Mouse (Mus musculus) lung, embryonic 16.5 days (tissue): ENCODE results near the gene Ecm2. TPM values are rescaled to one million over a fixed set of nuclear protein-coding genes. Genes with fewer than 3 reads are reported as not detected.
A peak's percentile ranks its signal among the peaks of the same experiment; 100 is the strongest.

Experiments used
- ATAC-seq: fragments of 200-750 bp; cut with Nextera tagmentation; 2 replicates; pipeline ENCODE4 v1.8.0; 2017; ENCODE audit warnings: low read depth, mild to moderate bottlenecking, moderate library complexity
- H3K27ac ChIP-seq: fragments of 300-500 bp; sonication (generic); 2 replicates; pipeline ENCODE4 v1.5.1; 2014; ENCODE audit warnings: mild to moderate bottlenecking, control low read depth, low read length
- H3K27me3 ChIP-seq: fragments of 300-500 bp; sonication (generic); 2 replicates; pipeline ENCODE4 v1.6.1; 2014; ENCODE audit warnings: low read depth, low read length, mixed read lengths; ENCODE audit not compliant: control insufficient read depth, insufficient read depth
- H3K36me3 ChIP-seq: fragments of 300-500 bp; sonication (generic); 2 replicates; pipeline ENCODE4 v1.6.1; 2014; ENCODE audit warnings: low read length; ENCODE audit not compliant: control insufficient read depth, insufficient read depth
- H3K4me1 ChIP-seq: fragments of 300-500 bp; sonication (generic); replicated peaks from 2 replicates; pipeline ENCODE4 v1.6.1; 2014; ENCODE audit warnings: low read length, mixed read lengths; ENCODE audit not compliant: control insufficient read depth, insufficient read depth
- H3K4me2 ChIP-seq: fragments of 300-500 bp; sonication (generic); 2 replicates; pipeline ENCODE4 v1.6.1; 2014; ENCODE audit warnings: low read depth, low read length, control low read depth
- H3K4me3 ChIP-seq: fragments of 300-500 bp; sonication (generic); 2 replicates; pipeline ENCODE4 v1.5.1; 2014; ENCODE audit warnings: mild to moderate bottlenecking, low read length, control low read depth
- H3K9ac ChIP-seq: fragments of 300-500 bp; sonication (generic); 2 replicates; pipeline ENCODE4 v1.6.1; 2014; ENCODE audit warnings: low read length, control low read depth
- H3K9me3 ChIP-seq: fragments of 300-500 bp; sonication (generic); 2 replicates; pipeline ENCODE4 v1.6.1; 2016; ENCODE audit warnings: low read length; ENCODE audit not compliant: control insufficient read depth
- WGBS: fragments of 180-500 bp; shearing (Covaris S2); extraction: QIAGEN DNeasy Blood & Tissue Kit; methylation state at CpG from one replicate; pipeline ENCODE4 v1.1.7; 2014; 5-methylcytosine and 5-hydroxymethylcytosine counted together
- polyA plus RNA-seq: library from polyadenylated mRNA; unstranded; fragments of >200 nt; fragmentation: Nextera tagmentation; extraction: Ambion mirVana; gene quantifications from 2 replicates; pipeline ENCODE4 v1.2.1, GENCODE M21; 2015

Ecm2 gene
- 1.9 and 2.3 TPM in 2 replicates for polyA plus RNA-seq

DNA sequence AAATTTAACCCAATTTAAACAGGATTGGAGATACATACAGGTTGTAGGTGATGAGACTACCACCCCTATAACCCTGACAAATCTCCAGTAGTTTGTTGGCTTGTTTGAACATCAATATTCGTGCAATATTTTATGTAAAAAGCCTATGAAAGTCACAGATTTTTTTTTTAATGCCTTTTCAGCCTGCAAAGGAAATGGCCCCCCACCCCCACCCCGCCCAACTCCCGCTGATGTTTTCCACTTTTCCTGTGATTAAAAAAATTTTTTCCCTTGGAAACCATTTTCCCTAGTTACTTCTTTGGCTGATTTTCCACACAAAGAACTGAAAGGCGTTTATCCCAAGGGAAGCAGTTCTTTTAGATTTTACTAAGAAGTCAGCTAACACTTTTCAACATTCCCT, at the start of gene Ecm2:
Gene Ecm2, plus strand, starts transcription at position 301 of the 400 bp plus-strand sequence.
- no peaks in the 10 kb centered on the region for H3K4me1 ChIP-seq
- no peak within 1 kb of the TSS for H3K9ac ChIP-seq
- 48% methylated on average over 4 of the region's 4 CpGs for WGBS
- 0 out of 2 replicates have a peak within 1 kb of the TSS, but pooled peaks have one; percentile 2 for H3K4me2 ChIP-seq
- H3K9me3 ChIP-seq, result no peaks in the 10 kb centered on the region
- no peak within 1 kb of the TSS for H3K27ac ChIP-seq
- no peaks in the 10 kb centered on the region for H3K36me3 ChIP-seq
- ATAC-seq, result no peak
- H3K4me3 ChIP-seq, result no peak within 1 kb of the TSS
- no peaks in the 10 kb centered on the region for H3K27me3 ChIP-seq

DNA sequence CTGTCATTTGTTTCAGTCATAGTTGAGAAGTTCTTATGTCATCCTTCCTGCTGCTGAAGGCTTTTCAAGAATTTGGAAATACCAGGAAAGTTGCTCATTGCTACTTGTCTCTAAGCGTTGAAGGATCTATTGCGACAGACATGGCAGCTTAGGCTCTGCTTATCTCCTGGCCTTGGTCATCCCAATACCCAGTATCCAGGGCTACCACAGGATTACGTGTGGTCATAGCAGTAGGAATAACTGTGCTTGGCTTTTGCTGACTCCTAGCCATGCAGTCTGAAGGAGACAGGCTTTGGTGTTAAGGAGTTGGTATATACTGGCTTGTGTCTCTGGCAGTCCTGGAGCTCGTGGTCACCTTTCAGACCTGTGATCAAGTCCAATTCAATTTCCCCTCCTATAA, 44.3 kb upstream of the Ecm2 start:
- ATAC-seq, result 0 out of 2 replicates have a peak, but pooled peaks have one; percentile 12
- Histone ChIP-seq H3K9ac (no peak overlapping the region), H3K27ac (peak overlapping the region; percentile 71), H3K4me3 (no peak overlapping the region), H3K36me3 (peaks cover 6% of the 10 kb centered on the region), H3K27me3 (no peaks in the 10 kb centered on the region), H3K9me3 (no peaks in the 10 kb centered on the region), H3K4me2 (no peak overlapping the region), H3K4me1 (no peaks in the 10 kb centered on the region; the same call in 1 of the 2 replicates)
- WGBS, result 76% methylated on average over 4 of the region's 4 CpGs

DNA sequence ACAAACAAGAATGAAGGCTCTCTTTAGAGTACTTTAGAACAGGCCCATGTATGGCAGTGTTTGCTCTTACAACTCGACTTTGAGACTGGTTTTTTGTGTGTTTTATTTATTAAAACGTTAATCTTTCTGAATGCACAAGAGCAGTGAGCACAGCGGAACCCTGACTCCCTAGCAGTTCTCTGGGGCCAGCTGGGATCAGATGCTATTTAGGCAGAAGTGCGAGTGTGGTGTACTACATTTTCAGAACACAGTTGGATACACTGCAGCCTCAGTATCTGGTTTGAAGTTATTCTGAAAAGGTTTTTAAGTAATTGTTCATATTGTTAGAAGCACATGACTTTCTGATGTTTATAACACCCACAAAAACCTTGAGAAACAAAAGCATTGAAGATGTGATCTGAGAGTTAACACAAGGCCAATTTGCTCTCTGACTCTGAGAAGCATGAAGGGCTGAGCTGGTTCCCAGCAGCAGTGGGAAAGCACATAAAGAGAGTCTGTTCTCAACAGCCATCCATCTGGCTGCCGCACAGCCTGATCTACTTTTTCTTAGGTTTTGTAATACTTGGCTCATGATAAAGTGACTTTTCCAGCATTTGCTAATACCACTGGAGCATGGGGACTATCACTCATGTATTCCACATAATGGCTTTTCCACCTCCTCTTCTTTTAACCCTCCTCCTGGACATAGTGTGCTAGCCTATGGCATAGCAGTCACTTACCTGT, 43.8 kb upstream of the Ecm2 start:
- no peaks in the 10 kb centered on the region; the same call in 1 of the 2 replicates for H3K4me1 ChIP-seq
- H3K27ac ChIP-seq, result peak overlapping the region; percentile 71
- no peak overlapping the region for H3K4me2 ChIP-seq
- peaks cover 6% of the 10 kb centered on the region for H3K36me3 ChIP-seq
- H3K27me3 ChIP-seq, result no peaks in the 10 kb centered on the region
- 62% methylated on average over 5 of the region's 5 CpGs for WGBS
- H3K9ac ChIP-seq, result no peak overlapping the region
- ATAC-seq, result peak; percentile 71
- H3K9me3 ChIP-seq, result no peaks in the 10 kb centered on the region
- no peak overlapping the region for H3K4me3 ChIP-seq

DNA sequence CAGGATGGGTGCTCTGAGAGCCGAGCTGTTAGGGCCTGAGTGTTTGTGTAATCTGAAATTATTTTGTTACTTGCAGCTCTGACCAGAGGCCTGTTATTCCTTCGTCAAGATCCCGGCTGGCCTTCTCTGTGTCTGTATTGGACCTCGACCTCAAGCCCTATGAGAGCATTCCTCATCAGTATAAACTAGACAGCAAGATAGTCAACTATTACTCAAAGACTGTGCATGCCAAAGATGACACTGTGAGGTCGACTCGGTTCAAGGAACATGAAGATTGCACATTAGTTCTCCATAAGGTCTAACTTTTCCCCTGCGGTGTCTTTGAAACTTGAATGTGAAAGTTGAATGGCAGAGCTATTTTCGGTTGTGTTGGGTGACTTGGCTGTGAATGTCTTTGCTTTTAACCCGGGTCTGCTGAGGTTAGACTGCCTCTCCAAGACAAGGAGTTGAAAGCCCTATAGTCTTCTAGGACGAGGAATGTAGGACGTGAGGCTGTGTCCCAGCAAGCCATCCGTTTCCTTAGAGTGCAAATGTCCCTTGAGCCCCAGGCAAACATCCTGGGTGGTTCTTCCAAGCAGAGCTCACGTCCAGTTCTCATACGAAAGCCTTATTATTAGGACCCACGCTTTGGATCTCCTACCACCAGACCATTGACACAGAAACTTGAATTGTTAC, 43.0 kb upstream of the Ecm2 start:
- peak overlapping the region; percentile 71 for H3K27ac ChIP-seq
- peaks cover 6% of the 10 kb centered on the region for H3K36me3 ChIP-seq
- no peak overlapping the region for H3K9ac ChIP-seq
- 69% methylated on average over 15 of the region's 15 CpGs for WGBS
- no peak overlapping the region for H3K4me3 ChIP-seq
- no peak overlapping the region for H3K4me2 ChIP-seq
- H3K4me1 ChIP-seq, result peaks cover 3% of the 10 kb centered on the region
- H3K9me3 ChIP-seq, result no peaks in the 10 kb centered on the region
- H3K27me3 ChIP-seq, result no peaks in the 10 kb centered on the region
- ATAC-seq, result peak; percentile 85

DNA sequence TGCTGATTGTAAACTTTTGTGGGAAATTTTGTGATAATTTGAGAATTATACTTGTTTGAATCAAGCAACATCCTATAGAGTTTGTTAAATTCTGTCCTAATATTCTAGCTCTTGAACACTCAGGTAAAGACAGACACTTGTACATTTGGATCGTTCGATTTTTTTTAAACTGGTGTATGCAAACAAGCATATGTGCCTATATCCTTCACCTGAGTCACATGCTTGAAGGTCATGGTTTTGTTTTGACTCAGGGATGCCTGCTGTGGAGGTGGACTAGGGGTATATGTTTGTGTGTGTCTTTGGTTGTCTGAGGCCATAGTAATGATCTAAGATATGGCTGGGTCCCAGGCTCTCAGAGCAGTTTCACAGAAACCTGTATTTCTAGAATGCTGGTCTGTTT, 41.7 kb upstream of the Ecm2 start:
- Histone ChIP-seq H3K9me3 (no peaks in the 10 kb centered on the region), H3K9ac (no peak overlapping the region), H3K27me3 (no peaks in the 10 kb centered on the region), H3K4me3 (no peak overlapping the region), H3K27ac (no peak overlapping the region), H3K4me1 (peaks cover 3% of the 10 kb centered on the region), H3K36me3 (peaks cover 6% of the 10 kb centered on the region), H3K4me2 (no peak overlapping the region)
- 95% methylated on average over 2 of the region's 2 CpGs for WGBS
- no peak for ATAC-seq

DNA sequence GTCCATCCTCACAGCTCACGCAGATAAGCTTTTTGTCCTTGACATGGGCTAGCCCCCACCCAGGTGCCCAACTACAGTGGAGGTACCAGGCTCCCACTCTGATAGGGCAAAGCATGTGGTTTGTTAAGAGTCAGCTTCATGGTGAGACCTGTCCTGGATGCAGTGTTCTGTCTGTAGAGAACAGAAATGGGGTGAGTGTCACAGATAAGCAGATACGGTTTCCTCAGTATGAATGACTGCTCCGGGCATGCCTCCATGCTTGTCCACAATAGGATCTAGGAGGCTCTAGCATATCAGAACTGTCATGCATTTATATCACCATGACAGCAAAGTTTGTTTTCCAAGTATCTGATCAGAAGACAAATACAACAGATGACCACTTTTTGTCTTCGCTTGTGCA, 38.7 kb upstream of the Ecm2 start:
- peaks cover 8% of the 10 kb centered on the region; the same call in 1 of the 2 replicates for H3K4me1 ChIP-seq
- 93% methylated on average over 4 of the region's 4 CpGs for WGBS
- H3K4me3 ChIP-seq, result no peak overlapping the region
- H3K9me3 ChIP-seq, result no peaks in the 10 kb centered on the region
- H3K27me3 ChIP-seq, result no peaks in the 10 kb centered on the region
- no peak for ATAC-seq
- no peak overlapping the region for H3K27ac ChIP-seq
- no peak overlapping the region for H3K9ac ChIP-seq
- no peak overlapping the region for H3K4me2 ChIP-seq
- H3K36me3 ChIP-seq, result peaks cover 6% of the 10 kb centered on the region

DNA sequence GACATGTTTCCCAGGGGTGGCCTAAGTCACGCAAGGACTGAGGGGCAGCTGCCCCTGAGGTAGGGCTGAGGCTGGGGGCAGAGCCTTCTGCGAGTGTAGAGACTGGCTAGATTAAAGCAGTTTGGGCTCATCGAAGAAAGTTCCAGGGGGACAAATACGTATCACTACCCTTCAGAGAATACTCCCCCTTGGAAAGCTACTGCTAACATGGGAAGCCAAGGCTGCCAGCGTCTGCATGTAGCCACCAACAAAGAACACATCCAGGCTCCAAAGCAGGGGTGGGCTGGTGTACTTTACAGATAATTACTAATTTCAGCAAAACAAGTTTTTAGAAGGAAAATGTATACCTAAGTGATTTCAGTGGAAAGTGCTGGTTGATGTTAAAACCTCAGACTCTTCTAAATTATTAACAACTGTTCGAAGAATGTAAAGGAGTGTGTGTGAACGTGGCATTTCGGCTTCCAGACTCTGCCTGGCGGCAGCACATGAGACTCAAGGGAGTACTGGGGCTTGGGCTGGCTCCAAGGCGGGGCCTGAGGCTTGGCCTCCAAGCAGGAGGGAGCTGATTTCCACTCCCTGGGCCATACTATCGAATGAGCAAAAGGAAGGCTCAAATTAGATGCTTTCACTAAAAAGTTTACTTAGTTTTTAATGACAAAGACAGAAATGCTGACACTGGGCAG, 38.1 kb upstream of the Ecm2 start:
- Histone ChIP-seq H3K9me3 (no peaks in the 10 kb centered on the region), H3K9ac (no peak overlapping the region), H3K27me3 (no peaks in the 10 kb centered on the region), H3K4me1 (peaks cover 13% of the 10 kb centered on the region), H3K36me3 (peaks cover 6% of the 10 kb centered on the region), H3K4me3 (no peak overlapping the region), H3K27ac (peak overlapping the region; percentile 67), H3K4me2 (no peak overlapping the region)
- WGBS, result 60% methylated on average over 11 of the region's 11 CpGs
- peak; percentile 67; the same call in 1 of the 2 replicates for ATAC-seq

DNA sequence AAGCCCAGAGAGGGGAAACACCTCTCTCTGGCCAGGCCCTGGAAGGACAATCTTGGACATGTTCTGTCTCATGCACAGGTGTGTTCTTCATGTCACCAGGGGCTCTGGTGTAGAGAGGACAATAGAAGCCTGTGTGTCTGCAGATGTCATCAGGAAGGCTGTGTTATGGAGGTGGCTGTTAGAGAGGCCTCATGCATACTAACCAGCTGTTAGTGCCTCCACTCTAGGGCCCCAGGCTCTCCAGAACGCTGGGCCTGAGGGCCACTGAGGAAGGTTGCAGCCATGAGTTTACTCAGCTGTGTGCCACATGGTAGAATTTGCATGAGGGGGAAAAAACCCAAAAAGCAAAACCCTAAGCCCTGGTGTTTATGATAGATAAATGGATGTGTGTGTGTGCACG, 37.0 kb upstream of the Ecm2 start:
- Histone ChIP-seq H3K4me3 (no peak overlapping the region), H3K9me3 (no peaks in the 10 kb centered on the region), H3K27me3 (no peaks in the 10 kb centered on the region), H3K27ac (no peak overlapping the region), H3K36me3 (peaks cover 6% of the 10 kb centered on the region; the same call in 1 of the 2 replicates), H3K4me2 (no peak overlapping the region), H3K4me1 (peaks cover 17% of the 10 kb centered on the region), H3K9ac (no peak overlapping the region)
- WGBS, result 59% methylated on average over 2 of the region's 2 CpGs
- no peak for ATAC-seq

DNA sequence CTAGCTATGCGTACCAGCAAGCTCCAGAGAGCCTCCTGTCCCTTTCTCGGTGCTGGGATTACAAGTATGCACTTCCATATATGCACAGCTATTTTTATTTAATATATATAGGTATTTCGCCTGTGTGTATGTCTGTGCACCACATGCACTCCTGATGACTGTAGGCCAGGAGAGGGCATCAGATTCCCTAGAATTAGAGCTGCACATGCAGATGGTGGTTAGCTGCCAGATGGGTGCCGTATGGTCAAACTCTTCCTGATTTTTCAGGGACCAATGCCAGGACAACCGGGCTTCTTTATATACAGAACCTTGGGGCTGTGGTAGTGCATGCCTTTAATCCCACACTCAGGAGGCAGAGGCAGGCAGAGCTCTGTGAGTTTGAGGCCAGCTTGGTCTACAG, 35.6 kb upstream of the Ecm2 start:
- H3K36me3 ChIP-seq, result peaks cover 1% of the 10 kb centered on the region; the same call in 1 of the 2 replicates
- no peak for ATAC-seq
- WGBS, result 81% methylated on average over 5 of the region's 5 CpGs

More for the DNA sequence above, 35.6 kb upstream of the Ecm2 start:
- no peak overlapping the region for H3K4me3 ChIP-seq
- peaks cover 17% of the 10 kb centered on the region for H3K4me1 ChIP-seq
- no peak overlapping the region for H3K9ac ChIP-seq
- H3K27me3 ChIP-seq, result no peaks in the 10 kb centered on the region
- H3K9me3 ChIP-seq, result no peaks in the 10 kb centered on the region
- no peak overlapping the region for H3K27ac ChIP-seq
- no peak overlapping the region for H3K4me2 ChIP-seq
